Mouse (Mus musculus) hindbrain, embryonic 10.5 days (tissue): Measurements from ENCODE around the gene Cobll1. TPM values are rescaled to one million over a fixed set of nuclear protein-coding genes. Genes with fewer than 3 reads are reported as not detected.

Experiments used
- DNase-seq: peaks from one replicate; pipeline ENCODE4 v3.0.0-alpha.2; 2017; ENCODE audit warnings: low spot score
- H3K27ac ChIP-seq: fragments of 300-500 bp; sonication (generic); 2 replicates; pipeline ENCODE4 v1.5.1; 2016; ENCODE audit warnings: mild to moderate bottlenecking, moderate library complexity
- H3K27me3 ChIP-seq: fragments of 300-500 bp; sonication (generic); 2 replicates; pipeline ENCODE4 v1.6.1; 2016; ENCODE audit warnings: mild to moderate bottlenecking; ENCODE audit not compliant: poor library complexity, insufficient read depth, severe bottlenecking
- H3K36me3 ChIP-seq: fragments of 300-500 bp; sonication (generic); 2 replicates; pipeline ENCODE4 v1.6.1; 2016; ENCODE audit warnings: mild to moderate bottlenecking, moderate library complexity
- H3K4me1 ChIP-seq: fragments of 300-500 bp; sonication (generic); replicated peaks from 2 replicates; pipeline ENCODE4 v1.6.1; 2016; ENCODE audit warnings: mild to moderate bottlenecking
- H3K4me3 ChIP-seq: fragments of 300-500 bp; sonication (generic); 2 replicates; pipeline ENCODE4 v1.5.1; 2016; ENCODE audit warnings: mild to moderate bottlenecking, moderate library complexity
- H3K9me3 ChIP-seq: fragments of 300-500 bp; sonication (generic); 2 replicates; pipeline ENCODE4 v1.6.1; 2016; ENCODE audit warnings: mild to moderate bottlenecking, moderate library complexity
- WGBS: fragments of 180-500 bp; shearing (Covaris S2); methylation state at CpG from one replicate; pipeline ENCODE4 v1.1.7; 2016; 5-methylcytosine and 5-hydroxymethylcytosine counted together
- polyA plus RNA-seq: library from polyadenylated mRNA; unstranded; fragments of >200 nt; fragmentation: Nextera tagmentation; extraction: Ambion mirVana; gene quantifications from 2 replicates; pipeline ENCODE4 v1.2.1, GENCODE M21; 2016

The Cobll1 gene
- polyA plus RNA-seq, 1 experiment from 2014 or later = 2.5 TPM

DNA sequence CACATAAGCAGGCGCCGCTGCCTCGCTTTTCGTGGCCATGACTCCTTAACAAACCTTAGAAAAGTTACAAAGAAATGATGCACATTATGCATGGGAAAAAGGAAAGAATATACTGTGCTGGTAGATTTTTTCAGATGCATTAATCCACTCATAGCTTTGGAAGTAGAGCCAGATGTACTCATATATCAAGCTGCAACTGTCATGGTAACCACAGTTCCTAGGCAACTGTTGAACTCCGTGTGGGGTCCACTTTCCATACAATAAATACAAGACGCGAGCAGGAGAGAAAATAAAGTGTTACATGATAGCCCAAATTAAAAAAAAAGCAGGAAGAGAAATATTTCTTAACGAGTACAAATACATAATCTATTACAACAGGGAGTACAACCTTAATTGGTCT is 119.5 kb downstream of the Cobll1 start:
- no peak for DNase-seq
- no peak overlapping the region for H3K27ac ChIP-seq
- no peaks in the 10 kb centered on the region for H3K27me3 ChIP-seq
- H3K4me3 ChIP-seq = no peak overlapping the region
- no peaks in the 10 kb centered on the region for H3K9me3 ChIP-seq
- 80% methylated on average over 8 of the region's 8 CpGs for WGBS
- no peaks in the 10 kb centered on the region for H3K36me3 ChIP-seq
- H3K4me1 ChIP-seq = no peaks in the 10 kb centered on the region

DNA sequence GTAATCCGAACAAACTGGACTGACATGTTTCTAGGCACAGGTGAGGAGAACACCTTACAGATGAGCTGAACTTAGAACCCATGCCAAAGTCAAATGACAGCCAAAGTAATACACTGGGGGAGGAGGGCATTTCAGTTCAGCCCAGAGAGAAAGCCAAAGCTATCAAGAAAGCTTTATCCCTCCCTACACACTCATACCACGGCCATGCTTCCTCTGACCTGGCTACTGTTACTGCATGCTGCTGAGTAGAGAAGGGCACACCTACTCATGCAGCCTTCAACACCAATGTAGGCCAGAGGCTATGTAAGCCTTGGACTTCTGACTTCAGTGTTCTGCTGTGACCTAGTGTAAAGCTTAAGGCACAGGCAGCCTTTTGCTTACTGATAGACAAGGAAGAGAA is 120.1 kb downstream of the Cobll1 start:
- Histone ChIP-seq H3K9me3 (no peaks in the 10 kb centered on the region), H3K4me1 (no peaks in the 10 kb centered on the region), H3K27ac (no peak overlapping the region), H3K4me3 (no peak overlapping the region), H3K27me3 (no peaks in the 10 kb centered on the region), H3K36me3 (no peaks in the 10 kb centered on the region)
- no peak for DNase-seq
- WGBS = 89% methylated on average over 2 of the region's 2 CpGs

DNA sequence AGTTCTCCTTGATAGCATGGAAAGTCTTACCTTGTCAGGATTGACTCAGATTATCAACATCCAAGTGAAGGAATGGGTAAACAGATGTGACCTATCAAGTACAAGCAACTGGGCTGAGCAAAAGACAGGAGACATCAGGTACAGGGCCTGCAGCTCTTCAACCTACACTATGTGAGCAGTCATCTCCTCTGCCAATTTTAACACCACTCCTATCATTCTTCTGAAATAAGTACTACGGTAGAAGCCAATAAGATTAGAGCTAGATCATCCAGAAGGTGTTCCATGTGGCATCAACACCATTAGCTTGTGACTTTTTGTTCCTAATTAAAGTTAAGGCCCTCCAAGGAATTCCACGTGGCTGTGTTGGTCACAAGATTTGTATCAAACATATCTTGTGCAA is 121.3 kb downstream of the Cobll1 start:
- H3K4me3 ChIP-seq = no peak overlapping the region
- H3K27me3 ChIP-seq = no peaks in the 10 kb centered on the region
- no peaks in the 10 kb centered on the region for H3K36me3 ChIP-seq
- DNase-seq = no peak
- no peaks in the 10 kb centered on the region for H3K4me1 ChIP-seq
- H3K9me3 ChIP-seq = no peaks in the 10 kb centered on the region
- WGBS = 87% methylated on average over 2 of the region's 2 CpGs
- H3K27ac ChIP-seq = no peak overlapping the region

DNA sequence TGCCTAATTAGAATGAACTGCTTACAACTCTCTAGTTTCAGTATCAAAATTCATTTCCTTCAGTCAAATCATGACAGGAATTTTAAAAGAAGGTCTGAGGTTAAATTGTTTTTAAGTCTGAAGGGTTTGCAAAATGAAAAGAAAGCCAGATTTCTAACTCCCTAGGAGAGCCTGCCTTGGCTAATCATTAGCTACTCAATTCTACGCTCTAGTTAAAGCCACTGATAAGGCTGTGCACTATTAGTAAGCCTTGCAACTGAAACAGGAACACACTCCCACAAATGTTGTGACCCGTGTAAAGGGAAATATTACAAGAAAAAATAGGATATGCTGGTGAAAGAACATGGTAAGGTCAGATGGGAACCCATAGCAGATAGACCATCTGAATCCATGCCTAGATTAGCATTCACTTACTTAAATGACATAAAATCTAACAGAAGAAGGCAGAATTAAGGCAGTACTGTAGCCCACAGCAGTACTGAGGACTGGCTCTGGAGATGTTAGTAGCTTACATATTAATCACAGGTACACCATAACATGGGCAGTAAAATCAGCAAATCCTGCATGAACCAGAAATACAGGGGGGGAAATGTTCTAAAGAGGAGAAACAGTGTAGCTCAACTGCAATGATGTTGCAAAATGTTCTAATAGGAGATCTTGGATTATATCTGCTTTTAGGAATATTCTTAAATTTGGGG is 122.6 kb downstream of the Cobll1 start:
- H3K27ac ChIP-seq = no peak overlapping the region
- 78% methylated on average over 2 of the region's 2 CpGs for WGBS
- no peaks in the 10 kb centered on the region for H3K36me3 ChIP-seq
- H3K27me3 ChIP-seq = no peaks in the 10 kb centered on the region
- no peaks in the 10 kb centered on the region for H3K4me1 ChIP-seq
- H3K9me3 ChIP-seq = no peaks in the 10 kb centered on the region
- DNase-seq = no peak
- no peak overlapping the region for H3K4me3 ChIP-seq

DNA sequence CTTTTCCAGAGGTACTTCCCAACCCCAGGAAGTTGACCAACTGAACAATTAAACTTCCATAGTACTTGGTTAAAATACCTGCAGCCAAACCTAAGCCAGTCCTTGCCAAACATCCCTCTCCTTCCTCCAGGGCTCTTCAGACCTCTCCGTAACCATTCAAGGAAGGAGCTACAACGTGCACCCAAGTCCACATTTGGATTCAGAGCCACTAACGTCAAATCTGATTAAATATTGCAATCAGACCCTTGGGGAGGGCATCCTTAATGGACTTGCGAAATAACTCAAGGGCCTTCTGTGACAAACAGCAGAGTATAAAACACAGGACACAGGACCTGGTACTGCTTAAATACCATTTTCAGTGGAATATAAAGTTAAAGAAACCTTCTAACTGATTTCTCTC is 126.0 kb downstream of the Cobll1 start:
- Histone ChIP-seq H3K36me3 (no peaks in the 10 kb centered on the region), H3K27me3 (no peaks in the 10 kb centered on the region), H3K27ac (no peak overlapping the region), H3K9me3 (no peaks in the 10 kb centered on the region), H3K4me1 (no peaks in the 10 kb centered on the region), H3K4me3 (no peak overlapping the region)
- 89% methylated on average over 4 of the region's 4 CpGs for WGBS
- DNase-seq = no peak

DNA sequence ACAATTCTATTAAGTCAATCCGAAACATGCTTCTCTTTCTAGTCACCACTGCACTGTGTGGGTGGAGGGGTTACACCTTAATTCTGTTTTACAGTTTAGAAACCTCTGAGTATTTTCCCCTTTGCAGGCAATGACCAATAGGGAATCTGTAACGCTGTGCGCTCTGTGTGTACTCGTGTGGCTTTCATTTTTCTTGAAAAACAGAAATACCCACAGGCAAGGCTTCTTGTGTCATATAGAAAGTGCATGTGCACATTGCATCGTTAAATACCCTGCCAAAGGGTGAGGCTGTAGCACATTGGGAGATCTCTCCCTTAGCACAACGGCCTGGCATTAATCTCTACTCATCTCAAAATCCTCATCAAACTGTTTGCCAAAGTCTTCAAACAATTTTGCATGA is 134.6 kb downstream of the Cobll1 start:
- Histone ChIP-seq H3K4me1 (no peaks in the 10 kb centered on the region), H3K9me3 (no peaks in the 10 kb centered on the region), H3K4me3 (no peak overlapping the region), H3K27me3 (no peaks in the 10 kb centered on the region), H3K27ac (no peak overlapping the region), H3K36me3 (no peaks in the 10 kb centered on the region)
- 90% methylated on average over 6 of the region's 6 CpGs for WGBS
- no peak for DNase-seq

DNA sequence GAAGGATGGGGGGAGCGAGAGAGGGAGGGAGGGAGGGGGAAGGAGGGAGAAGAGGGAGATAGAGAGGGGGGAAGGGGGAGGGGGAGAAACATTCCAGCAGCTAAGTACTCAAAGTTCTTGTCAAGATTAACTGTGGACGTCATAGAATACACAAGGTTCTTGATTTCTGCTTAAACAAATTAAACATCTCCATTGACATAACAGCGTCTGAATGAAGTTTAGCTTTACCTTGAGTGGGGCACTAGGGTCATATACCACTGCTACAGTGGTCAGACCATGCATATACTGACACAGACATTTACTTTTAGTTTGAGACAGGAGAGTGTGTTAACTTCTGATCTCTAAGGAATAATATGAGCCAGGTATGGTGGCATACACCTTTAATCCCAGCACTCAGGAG is 135.4 kb downstream of the Cobll1 start:
- H3K4me1 ChIP-seq = no peaks in the 10 kb centered on the region
- no peak overlapping the region for H3K4me3 ChIP-seq
- H3K27me3 ChIP-seq = no peaks in the 10 kb centered on the region
- H3K36me3 ChIP-seq = no peaks in the 10 kb centered on the region
- DNase-seq = no peak
- no peaks in the 10 kb centered on the region for H3K9me3 ChIP-seq
- WGBS = 73% methylated on average over 3 of the region's 3 CpGs
- no peak overlapping the region for H3K27ac ChIP-seq

DNA sequence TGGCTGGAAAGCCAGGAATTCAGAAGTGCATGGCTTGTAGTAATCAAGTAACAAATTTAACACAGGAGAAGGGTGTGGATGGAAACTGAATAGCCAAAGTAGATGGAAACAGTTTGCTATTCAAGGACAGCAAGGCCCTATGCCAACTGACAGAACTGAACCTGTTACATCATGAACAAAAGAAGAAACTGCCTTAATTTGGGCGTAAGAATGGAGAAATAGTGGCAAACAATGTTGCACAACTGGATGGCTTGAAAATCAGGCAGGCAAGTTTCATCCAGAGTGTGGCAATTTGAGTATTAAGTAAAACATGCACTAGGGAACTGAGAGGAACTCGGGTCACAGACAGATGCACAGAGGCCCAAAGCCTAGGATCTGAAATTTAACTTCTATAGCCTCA is 137.8 kb downstream of the Cobll1 start:
- H3K27ac ChIP-seq = no peak overlapping the region
- no peak for DNase-seq
- H3K4me3 ChIP-seq = no peak overlapping the region
- H3K27me3 ChIP-seq = no peaks in the 10 kb centered on the region
- H3K9me3 ChIP-seq = no peaks in the 10 kb centered on the region
- H3K36me3 ChIP-seq = no peaks in the 10 kb centered on the region
- no peaks in the 10 kb centered on the region for H3K4me1 ChIP-seq
- 80% methylated on average over 2 of the region's 2 CpGs for WGBS

DNA sequence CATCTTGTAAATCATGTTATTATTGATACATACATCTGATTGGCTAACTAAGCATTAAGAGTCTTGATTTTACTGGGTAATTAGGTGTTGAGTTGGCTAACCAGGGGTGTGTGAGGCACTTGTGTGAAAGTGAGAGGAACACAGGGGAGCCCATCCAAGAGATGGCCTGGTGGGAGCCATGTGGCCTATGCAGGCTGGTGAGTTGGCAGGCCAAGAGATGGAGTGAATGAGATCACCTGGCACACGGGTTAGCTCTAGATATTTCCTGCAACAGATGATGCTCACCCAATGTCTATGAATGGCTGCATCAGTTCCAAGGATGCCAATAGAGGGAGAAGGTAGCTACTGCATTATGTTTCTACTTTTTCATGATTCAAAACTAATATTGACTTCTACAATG is 139.2 kb downstream of the Cobll1 start:
- Histone ChIP-seq H3K9me3 (no peaks in the 10 kb centered on the region), H3K27ac (no peak overlapping the region), H3K36me3 (no peaks in the 10 kb centered on the region), H3K27me3 (no peaks in the 10 kb centered on the region), H3K4me3 (no peak overlapping the region), H3K4me1 (no peaks in the 10 kb centered on the region)
- DNase-seq = no peak
- WGBS = 93% methylated on average over 1 of the region's 1 CpGs

DNA sequence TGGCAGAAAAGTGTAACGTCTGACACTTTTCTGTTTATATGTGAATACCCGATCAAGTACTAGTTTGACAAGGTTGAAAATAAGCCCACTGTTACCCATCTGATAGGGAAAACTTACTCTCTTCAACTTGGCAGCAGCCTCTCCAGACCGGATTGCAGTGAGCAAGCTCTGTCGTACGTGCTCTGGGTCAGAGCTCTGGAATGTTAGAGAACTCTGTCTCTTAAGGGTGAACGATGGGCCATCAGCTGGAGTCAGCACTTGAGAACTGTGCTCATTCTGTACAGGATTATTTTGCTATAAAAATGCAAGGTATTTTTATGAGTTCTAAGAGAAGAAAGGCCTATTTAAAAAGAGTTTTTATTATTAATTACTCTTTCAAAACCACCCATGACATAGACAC is 143.6 kb downstream of the Cobll1 start:
- no peak for DNase-seq
- no peak overlapping the region for H3K27ac ChIP-seq
- no peaks in the 10 kb centered on the region for H3K4me1 ChIP-seq
- H3K27me3 ChIP-seq = no peaks in the 10 kb centered on the region
- no peaks in the 10 kb centered on the region for H3K9me3 ChIP-seq
- H3K4me3 ChIP-seq = no peak overlapping the region
- H3K36me3 ChIP-seq = no peaks in the 10 kb centered on the region
- 82% methylated on average over 6 of the region's 6 CpGs for WGBS

DNA sequence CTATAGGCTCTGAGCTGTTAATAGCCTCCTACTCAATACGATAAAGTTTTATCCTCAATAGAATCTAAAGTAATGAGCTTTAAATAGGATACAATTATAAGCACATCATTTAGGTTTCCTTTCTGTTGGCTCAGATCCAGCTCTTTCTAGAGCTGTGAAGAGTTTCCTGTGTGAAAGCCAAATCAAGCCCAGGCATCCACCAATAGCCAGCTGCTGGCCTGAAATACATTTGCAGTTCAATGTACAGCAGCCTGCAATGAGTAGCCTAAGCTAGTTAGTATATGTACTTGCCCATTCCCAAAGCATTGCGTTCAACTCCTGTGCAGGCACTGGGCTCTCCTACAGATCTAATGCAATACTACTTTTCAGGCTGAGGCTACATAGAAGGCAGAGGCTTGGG is 145.2 kb downstream of the Cobll1 start:
- H3K4me1 ChIP-seq = no peaks in the 10 kb centered on the region
- 98% methylated on average over 2 of the region's 2 CpGs for WGBS
- no peak overlapping the region for H3K27ac ChIP-seq
- no peaks in the 10 kb centered on the region for H3K36me3 ChIP-seq
- no peak for DNase-seq
- no peak overlapping the region for H3K4me3 ChIP-seq
- H3K9me3 ChIP-seq = no peaks in the 10 kb centered on the region
- H3K27me3 ChIP-seq = no peaks in the 10 kb centered on the region

DNA sequence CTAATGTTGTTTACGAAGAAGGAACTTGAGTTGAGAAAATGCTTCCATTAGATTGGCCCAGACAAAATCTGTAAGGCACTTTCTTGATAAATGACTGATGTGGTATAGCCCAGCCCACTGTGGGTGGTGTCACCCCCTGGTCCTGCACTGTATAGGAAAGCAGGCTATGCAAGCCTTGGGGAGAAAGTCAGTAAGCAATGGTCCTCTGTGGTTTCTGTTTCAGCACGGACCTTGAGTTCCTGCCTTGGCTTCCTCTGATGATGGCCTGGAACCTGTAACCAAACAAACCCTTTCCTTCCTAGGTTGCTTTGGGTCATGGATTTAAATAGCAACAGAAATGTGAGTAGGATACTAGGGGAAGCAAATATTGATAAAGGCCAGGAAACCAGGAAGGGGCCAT is 148.2 kb downstream of the Cobll1 start:
- Histone ChIP-seq H3K4me3 (no peak overlapping the region), H3K9me3 (no peaks in the 10 kb centered on the region), H3K27ac (no peak overlapping the region), H3K4me1 (peaks cover 3% of the 10 kb centered on the region; the same call in 1 of the 2 replicates), H3K36me3 (no peaks in the 10 kb centered on the region), H3K27me3 (no peaks in the 10 kb centered on the region)
- no peak for DNase-seq
- 78% methylated on average over 2 of the region's 2 CpGs for WGBS

DNA sequence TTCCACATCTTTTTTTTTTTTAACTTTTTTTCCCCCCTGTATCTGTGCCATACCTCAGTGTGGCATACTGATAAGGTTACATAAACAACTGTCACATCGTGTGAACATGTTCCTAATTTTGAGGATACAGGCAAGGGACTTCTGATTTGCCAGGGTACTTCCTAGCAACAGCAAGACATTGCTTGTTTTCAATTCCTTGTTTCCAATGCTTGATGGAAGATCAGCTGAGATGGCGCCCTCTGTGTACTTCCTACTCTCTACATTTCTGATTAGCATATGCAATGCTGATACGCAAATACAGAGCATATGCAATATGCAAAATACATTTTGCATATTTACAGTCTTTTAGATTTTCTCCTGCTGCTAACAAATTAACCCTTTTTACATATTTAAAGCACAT is 152.0 kb downstream of the Cobll1 start:
- H3K4me3 ChIP-seq = no peak overlapping the region
- H3K27ac ChIP-seq = no peak overlapping the region
- no peaks in the 10 kb centered on the region for H3K9me3 ChIP-seq
- no peaks in the 10 kb centered on the region for H3K36me3 ChIP-seq
- peaks cover 3% of the 10 kb centered on the region; the same call in 1 of the 2 replicates for H3K4me1 ChIP-seq
- DNase-seq = no peak
- 84% methylated on average over 3 of the region's 3 CpGs for WGBS
- H3K27me3 ChIP-seq = no peaks in the 10 kb centered on the region

DNA sequence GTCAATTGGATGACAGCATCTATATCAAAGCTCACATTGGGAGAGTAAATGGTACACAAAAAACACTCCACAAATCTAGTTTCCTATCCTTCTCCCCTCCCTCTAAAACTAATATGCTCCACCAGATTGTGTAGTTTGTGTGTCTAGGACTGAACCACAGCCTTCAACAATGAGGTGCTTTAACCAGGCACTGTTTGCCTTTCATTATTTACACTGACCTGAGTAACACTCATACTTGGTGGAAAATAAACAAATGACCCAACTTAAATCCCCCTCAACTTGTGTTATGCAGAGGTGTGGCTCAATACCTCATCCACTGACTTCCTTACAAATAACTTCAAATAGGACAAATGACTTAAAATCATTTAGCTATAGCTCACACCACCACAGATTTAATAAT is 155.8 kb downstream of the Cobll1 start:
- H3K9me3 ChIP-seq = no peaks in the 10 kb centered on the region

More for the DNA sequence above, 155.8 kb downstream of the Cobll1 start:
- Histone ChIP-seq H3K4me1 (peaks cover 3% of the 10 kb centered on the region; the same call in 1 of the 2 replicates), H3K27ac (no peak overlapping the region), H3K27me3 (no peaks in the 10 kb centered on the region), H3K36me3 (no peaks in the 10 kb centered on the region), H3K4me3 (no peak overlapping the region)
- DNase-seq = no peak
